Mouse (Mus musculus) liver, embryonic 11.5 days (tissue): ENCODE measurements around the gene Sctr. TPM values are rescaled to one million over a fixed set of nuclear protein-coding genes. Genes with fewer than 3 reads are reported as not detected.

Experiments used
- ATAC-seq: fragments of 200-750 bp; cut with Nextera tagmentation; replicated peaks from 2 replicates; pipeline ENCODE4 v1.8.0; 2017; ENCODE audit warnings: moderate number of reproducible peaks, mild to moderate bottlenecking, moderate TSS enrichment, moderate library complexity; ENCODE audit not compliant: low FRiP score
- DNase-seq: peaks from one replicate; pipeline ENCODE4 v3.0.0-alpha.2; 2017; ENCODE audit warnings: low spot score
- H3K27ac ChIP-seq: fragments of 300-500 bp; sonication (generic); 2 replicates; pipeline ENCODE4 v1.5.1; 2014; ENCODE audit warnings: mild to moderate bottlenecking, low read depth, low read length, control low read depth
- H3K27me3 ChIP-seq: fragments of 300-500 bp; sonication (generic); replicated peaks from 2 replicates; pipeline ENCODE4 v1.6.1; 2014; ENCODE audit warnings: low read length, mixed read lengths; ENCODE audit not compliant: control insufficient read depth, insufficient read depth
- H3K36me3 ChIP-seq: fragments of 300-500 bp; sonication (generic); 2 replicates; pipeline ENCODE4 v1.6.1; 2014; ENCODE audit warnings: mild to moderate bottlenecking, low read length, moderate library complexity, mixed read lengths; ENCODE audit not compliant: control insufficient read depth, insufficient read depth
- H3K4me1 ChIP-seq: fragments of 300-500 bp; sonication (generic); replicated peaks from 2 replicates; pipeline ENCODE4 v1.6.1; 2014; ENCODE audit warnings: low read length, mixed read lengths; ENCODE audit not compliant: control insufficient read depth, insufficient read depth
- H3K4me2 ChIP-seq: fragments of 300-500 bp; sonication (generic); 2 replicates; pipeline ENCODE4 v1.6.1; 2014; ENCODE audit warnings: mild to moderate bottlenecking, control low read depth, moderate library complexity
- H3K4me3 ChIP-seq: fragments of 300-500 bp; sonication (generic); 2 replicates; pipeline ENCODE4 v1.5.1; 2014; ENCODE audit warnings: low read depth, low read length, control low read depth
- H3K9ac ChIP-seq: fragments of 300-500 bp; sonication (generic); 2 replicates; pipeline ENCODE4 v1.6.1; 2014; ENCODE audit warnings: low read depth, low read length, control low read depth
- H3K9me3 ChIP-seq: fragments of 300-500 bp; sonication (generic); 2 replicates; pipeline ENCODE4 v1.6.1; 2016; ENCODE audit warnings: low read length, inconsistent platforms, mixed read lengths; ENCODE audit not compliant: control insufficient read depth
- WGBS: fragments of 180-500 bp; shearing (Covaris S2); extraction: QIAGEN DNeasy Blood & Tissue Kit; methylation state at CpG from one replicate; pipeline ENCODE4 v1.1.7; 2014; 5-methylcytosine and 5-hydroxymethylcytosine counted together
- polyA plus RNA-seq: library from polyadenylated mRNA; unstranded; fragments of >200 nt; fragmentation: Nextera tagmentation; extraction: Ambion mirVana; gene quantifications from 2 replicates; pipeline ENCODE4 v1.2.1, GENCODE M21; 2014

Sctr gene
- not detected in 2 replicates for polyA plus RNA-seq

- ATAC-seq (peak; percentile 34; the same call in 1 of the 2 replicates), DNase-seq (peak; percentile 41)
- 2% methylated on average over 39 of the region's 39 CpGs for WGBS
- H3K4me2 ChIP-seq: peak within 1 kb of the TSS; percentile 65
- H3K4me3 ChIP-seq: peak within 1 kb of the TSS; percentile 34
- H3K4me1 ChIP-seq: peaks cover 4% of the 10 kb centered on the region; the same call in 1 of the 2 replicates
- no peaks in the 10 kb centered on the region for H3K9me3 ChIP-seq
- H3K27me3 ChIP-seq: peaks cover 24% of the 10 kb centered on the region
- H3K36me3 ChIP-seq: no peaks in the 10 kb centered on the region
- no peak within 1 kb of the TSS for H3K27ac ChIP-seq
- H3K9ac ChIP-seq: no peak within 1 kb of the TSS
Measured at GRCm38 (mm10) chr1:120006844-120007790, at the start of gene Sctr. TSS of gene Sctr (plus strand) at chr1:120006894.

GRCm38 (mm10) chr1:119957716-119958222 is 48.9 kb upstream of the Sctr start:
- H3K4me3 ChIP-seq: no peak overlapping the region
- no peak overlapping the region for H3K9ac ChIP-seq
- ATAC-seq (no peak), DNase-seq (no peak)
- H3K27me3 ChIP-seq: no peaks in the 10 kb centered on the region
- no peaks in the 10 kb centered on the region for H3K36me3 ChIP-seq
- H3K9me3 ChIP-seq: no peaks in the 10 kb centered on the region
- no peak overlapping the region for H3K4me2 ChIP-seq
- H3K4me1 ChIP-seq: no peaks in the 10 kb centered on the region
- H3K27ac ChIP-seq: no peak overlapping the region
- 57% methylated on average over 9 of the region's 9 CpGs for WGBS

DNA sequence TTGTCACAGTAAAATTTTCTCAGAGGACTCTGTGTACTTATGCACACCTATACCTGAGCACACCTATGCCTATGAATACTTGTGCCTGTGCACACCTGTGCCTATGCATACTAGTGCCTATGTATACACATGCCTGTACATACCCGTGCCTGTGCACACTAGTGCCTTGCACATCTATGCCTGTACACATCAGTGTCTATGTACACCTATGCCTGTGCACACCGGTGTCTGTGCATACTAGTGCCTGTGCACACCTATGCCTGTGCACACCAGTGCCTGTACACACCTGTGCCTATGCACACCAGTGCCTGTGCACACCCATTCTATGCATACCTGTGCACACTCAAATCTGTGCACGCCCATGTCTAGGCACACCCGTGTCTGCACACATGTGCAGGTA is 47.2 kb upstream of the Sctr start:
- Histone ChIP-seq H3K27me3 (no peaks in the 10 kb centered on the region), H3K9ac (no peak overlapping the region), H3K36me3 (no peaks in the 10 kb centered on the region), H3K4me1 (no peaks in the 10 kb centered on the region), H3K27ac (no peak overlapping the region), H3K4me3 (no peak overlapping the region), H3K9me3 (no peaks in the 10 kb centered on the region), H3K4me2 (no peak overlapping the region)
- WGBS: 83% methylated on average over 4 of the region's 4 CpGs
- DNase-seq (no peak), ATAC-seq (no peak)

- WGBS: 59% methylated on average over 7 of the region's 7 CpGs
- no peak overlapping the region for H3K4me3 ChIP-seq
- DNase-seq (no peak), ATAC-seq (no peak)
- no peak overlapping the region for H3K27ac ChIP-seq
- no peaks in the 10 kb centered on the region for H3K36me3 ChIP-seq
- H3K4me2 ChIP-seq: no peak overlapping the region
- H3K27me3 ChIP-seq: no peaks in the 10 kb centered on the region
- no peaks in the 10 kb centered on the region for H3K4me1 ChIP-seq
- H3K9ac ChIP-seq: no peak overlapping the region
- H3K9me3 ChIP-seq: no peaks in the 10 kb centered on the region
Measured at GRCm38 (mm10) chr1:119959920-119960319, 46.8 kb upstream of the Sctr start.

GRCm38 (mm10) chr1:119965804-119966514 is 40.7 kb upstream of the Sctr start:
- Histone ChIP-seq H3K4me2 (no peak overlapping the region), H3K27me3 (no peaks in the 10 kb centered on the region), H3K9me3 (no peaks in the 10 kb centered on the region), H3K36me3 (no peaks in the 10 kb centered on the region), H3K4me3 (no peak overlapping the region), H3K27ac (no peak overlapping the region), H3K9ac (no peak overlapping the region), H3K4me1 (no peaks in the 10 kb centered on the region)
- WGBS: 41% methylated on average over 12 of the region's 12 CpGs
- ATAC-seq (no peak), DNase-seq (no peak)

GRCm38 (mm10) chr1:119973117-119973516 is 33.6 kb upstream of the Sctr start:
- Histone ChIP-seq H3K4me1 (no peaks in the 10 kb centered on the region), H3K27me3 (no peaks in the 10 kb centered on the region), H3K27ac (no peak overlapping the region), H3K4me3 (no peak overlapping the region), H3K4me2 (no peak overlapping the region), H3K9me3 (no peaks in the 10 kb centered on the region), H3K9ac (no peak overlapping the region), H3K36me3 (no peaks in the 10 kb centered on the region)
- no peak for ATAC-seq
- DNase-seq: no peak
- WGBS: 20% methylated on average over 4 of the region's 4 CpGs

DNA sequence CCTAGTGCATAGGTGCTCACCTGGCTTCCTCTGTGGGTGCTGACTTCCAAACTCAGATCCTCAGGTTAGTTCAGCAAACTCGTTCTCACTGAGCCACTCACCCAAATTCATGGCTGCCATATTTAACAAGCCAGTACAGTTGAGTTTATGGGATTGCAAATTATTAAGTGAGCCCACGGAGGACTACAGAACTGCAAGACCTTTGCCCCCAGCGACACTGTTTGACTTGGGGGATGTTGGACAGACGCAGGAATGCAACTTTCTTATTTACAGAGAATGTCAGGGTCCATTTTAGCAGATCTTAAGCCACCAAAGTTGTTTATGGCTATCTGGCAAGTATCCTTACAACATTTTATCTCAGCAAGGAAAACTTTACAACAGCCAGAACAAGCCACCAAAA is 31.6 kb upstream of the Sctr start:
- DNase-seq (no peak), ATAC-seq (no peak)
- Histone ChIP-seq H3K4me2 (no peak overlapping the region), H3K36me3 (no peaks in the 10 kb centered on the region), H3K27ac (no peak overlapping the region), H3K4me1 (no peaks in the 10 kb centered on the region), H3K9me3 (no peaks in the 10 kb centered on the region), H3K4me3 (no peak overlapping the region), H3K27me3 (no peaks in the 10 kb centered on the region), H3K9ac (no peak overlapping the region)
- 58% methylated on average over 4 of the region's 4 CpGs for WGBS

DNA sequence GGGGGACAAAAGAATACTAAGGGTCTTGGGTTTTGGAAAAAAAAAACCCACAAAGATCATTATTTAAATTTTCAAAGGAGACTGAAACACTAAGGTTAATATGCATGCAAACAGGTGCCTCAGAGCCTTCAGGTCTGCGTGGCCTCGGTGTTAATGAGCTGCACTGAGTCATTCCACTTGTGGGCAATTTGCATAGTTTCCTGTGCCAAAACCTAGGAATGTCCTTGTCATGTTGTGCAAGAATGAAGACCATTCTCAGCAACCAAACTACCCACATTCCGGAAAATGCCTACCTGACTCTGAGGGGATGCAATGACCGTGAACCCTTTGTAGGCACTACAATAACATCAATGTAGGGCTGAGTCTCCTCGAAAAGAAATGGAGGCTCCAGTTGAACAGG is 20.1 kb upstream of the Sctr start:
- ATAC-seq (no peak), DNase-seq (no peak)
- H3K27ac ChIP-seq: no peak overlapping the region
- 81% methylated on average over 5 of the region's 5 CpGs for WGBS
- H3K4me2 ChIP-seq: no peak overlapping the region
- no peaks in the 10 kb centered on the region for H3K4me1 ChIP-seq
- H3K4me3 ChIP-seq: no peak overlapping the region
- no peaks in the 10 kb centered on the region for H3K9me3 ChIP-seq
- H3K9ac ChIP-seq: no peak overlapping the region
- H3K27me3 ChIP-seq: no peaks in the 10 kb centered on the region
- no peaks in the 10 kb centered on the region for H3K36me3 ChIP-seq
